Mouse (Mus musculus): ENCODE measurements around the gene Dll3.

DNA sequence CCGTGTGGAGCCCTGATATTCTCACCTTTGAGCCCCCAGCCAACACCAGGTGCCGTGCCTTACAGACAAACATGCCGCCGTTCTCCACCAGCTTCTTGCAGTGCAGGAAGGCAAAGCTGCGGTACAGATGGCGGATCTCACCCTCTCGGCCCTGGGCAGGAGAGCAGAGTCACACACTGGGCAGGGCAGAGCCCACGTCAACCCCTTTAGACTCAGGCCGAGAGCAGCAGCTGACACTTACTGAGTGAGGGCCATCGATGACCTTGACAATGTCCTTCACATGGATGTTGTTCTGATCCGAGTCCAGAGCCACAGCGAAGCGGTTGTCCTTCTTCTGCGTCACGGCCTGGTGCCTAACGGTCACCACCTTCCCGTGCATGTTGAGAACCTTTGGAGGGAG is 16.7 kb upstream of the Dll3 start:
- no peak for TF ChIP-seq TCF12 (IDR thresholded peaks at IDR 0.05; ENCODE audit: insufficient read depth, poor library complexity, severe bottlenecking)
- TF ChIP-seq MYOG (IDR thresholded peaks at IDR 0.05; ENCODE audit: control insufficient read depth in 1 of 3, insufficient read depth in 1 of 3, insufficient read length in 2 of 3, low read depth in 2 of 3): no peak

Data from myocyte (in vitro differentiated cells).